Mouse (Mus musculus) bone marrow, adult 2 months (tissue): ENCODE data around the gene Gpr158.

Source experiments
- CTCF ChIP-seq: fragments of 200-500 bp; IDR thresholded peaks from 2 replicates; pipeline ENCODE4 v1.5.1; 2011; ENCODE audit warnings: low read length, control low read depth; ENCODE audit not compliant: control insufficient read depth, insufficient read depth
- POLR2A ChIP-seq: fragments of 200-500 bp; IDR thresholded peaks from 2 replicates; pipeline ENCODE4 v1.6.1; 2011; ENCODE audit warnings: low read depth, mild to moderate bottlenecking, control low read depth, low read length, borderline replicate concordance; ENCODE audit not compliant: control insufficient read depth

- TF ChIP-seq CTCF (no peak), POLR2A (no peak)
Observed at GRCm38 (mm10) chr2:21530750-21531149, 163.4 kb downstream of the Gpr158 start.
